Mouse (Mus musculus): ENCODE measurements around the gene Wnt3. TPM values are rescaled to one million over a fixed set of nuclear protein-coding genes. Genes with fewer than 3 reads are reported as not detected.

The Wnt3 gene
- polyA plus RNA-seq, 1 experiment from 2014 or later, result 0.23 TPM

GRCm38 (mm10) chr11:103764601-103765000, 9.3 kb upstream of the Wnt3 start:
- Histone ChIP-seq H3K4me1 (ENCODE audit: control insufficient read depth, insufficient read depth, low read length) (no peaks in the 10 kb centered on the region), H3K9ac (ENCODE audit: low read depth, low read length) (no peak overlapping the region), H3K9me3 (replicated peaks; ENCODE audit: control insufficient read depth, low read length) (no peaks in the 10 kb centered on the region), H3K27ac (ENCODE audit: low read depth, low read length) (no peak overlapping the region), H3K36me3 (ENCODE audit: control insufficient read depth, insufficient read depth, low read length) (no peaks in the 10 kb centered on the region), H3K27me3 (ENCODE audit: control insufficient read depth, insufficient read depth, low read length) (peaks cover 30% of the 10 kb centered on the region), H3K4me2 (no peak overlapping the region), H3K4me3 (ENCODE audit: low read depth, low read length) (no peak overlapping the region)
- no peak for ATAC-seq (replicated peaks; ENCODE audit: insufficient number of reproducible peaks, low FRiP score, low TSS enrichment)
- WGBS (ENCODE audit: insufficient replicate concordance), result 48% methylated on average over 6 of the region's 6 CpGs

DNA sequence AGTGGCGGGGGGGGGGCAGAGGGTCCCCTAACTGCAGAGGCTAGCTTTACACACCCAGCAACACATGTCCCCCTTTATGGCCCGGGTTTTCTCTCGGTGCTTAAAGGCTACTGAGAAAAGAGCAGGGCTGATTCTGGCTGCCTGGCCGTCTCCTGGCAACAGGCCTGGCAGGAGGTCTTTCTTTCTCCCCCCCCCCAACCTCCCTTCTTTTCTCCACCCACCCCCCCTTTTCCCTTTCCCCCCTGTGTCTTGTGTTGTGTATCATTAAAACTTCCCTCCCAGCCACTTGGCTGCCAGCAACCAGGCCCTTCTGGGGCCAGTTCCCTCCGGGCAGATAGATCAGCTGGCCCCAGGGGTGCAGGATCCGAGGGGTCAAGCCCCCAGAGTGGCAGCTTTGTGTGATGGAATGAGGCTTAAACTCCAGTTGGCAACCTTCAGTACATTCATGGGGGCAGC, 8.4 kb upstream of the Wnt3 start:
- no peak for ATAC-seq (replicated peaks; ENCODE audit: insufficient number of reproducible peaks, low FRiP score, low TSS enrichment)
- no peak overlapping the region for H3K9ac ChIP-seq (ENCODE audit: low read depth, low read length)
- WGBS (ENCODE audit: insufficient replicate concordance), result 11% methylated on average over 5 of the region's 6 CpGs
- no peaks in the 10 kb centered on the region for H3K9me3 ChIP-seq (replicated peaks; ENCODE audit: control insufficient read depth, low read length)
- no peak overlapping the region for H3K27ac ChIP-seq (ENCODE audit: low read depth, low read length)
- H3K4me2 ChIP-seq, result no peak overlapping the region
- H3K27me3 ChIP-seq (ENCODE audit: control insufficient read depth, insufficient read depth, low read length), result peaks cover 36% of the 10 kb centered on the region
- H3K4me3 ChIP-seq (ENCODE audit: low read depth, low read length), result no peak overlapping the region
- H3K4me1 ChIP-seq (ENCODE audit: control insufficient read depth, insufficient read depth, low read length), result no peaks in the 10 kb centered on the region
- H3K36me3 ChIP-seq (ENCODE audit: control insufficient read depth, insufficient read depth, low read length), result no peaks in the 10 kb centered on the region

DNA sequence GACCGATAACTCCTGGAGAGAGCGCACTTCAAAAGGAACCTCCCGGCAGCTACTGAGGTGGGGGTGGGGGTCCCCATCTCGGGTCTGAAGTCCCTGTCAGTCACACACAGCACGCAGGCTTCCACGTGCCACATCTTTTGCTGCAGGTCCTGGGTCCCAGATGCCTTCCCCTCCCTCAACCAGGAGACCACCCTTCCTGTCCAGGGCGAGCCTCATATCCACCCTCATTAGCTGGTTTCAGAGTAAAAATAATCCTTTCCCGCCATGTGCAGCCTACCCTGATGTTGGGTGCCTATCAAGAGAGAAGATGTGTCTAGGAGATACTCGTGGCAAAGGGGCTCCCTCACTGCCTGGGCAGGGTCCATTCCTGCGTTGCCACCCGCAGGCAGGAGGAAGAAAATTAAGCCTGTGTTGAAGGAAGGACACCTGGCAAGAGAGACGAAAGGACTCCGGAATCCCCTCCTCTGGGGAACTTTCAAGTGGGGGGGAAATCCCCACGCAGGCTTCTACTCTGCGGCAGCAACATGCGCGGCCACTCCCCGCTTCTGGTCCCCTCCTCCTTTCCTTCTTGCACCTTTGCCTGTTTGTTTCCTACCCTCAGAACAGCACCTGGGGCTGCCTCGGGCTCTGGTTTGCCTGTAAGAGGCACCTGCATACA, 2.7 kb upstream of the Wnt3 start:
- WGBS (ENCODE audit: insufficient replicate concordance), result 1% methylated on average over 19 of the region's 19 CpGs
- Histone ChIP-seq H3K4me3 (ENCODE audit: low read depth, low read length) (no peak overlapping the region), H3K4me2 (no peak overlapping the region; the same call in 1 of the 2 replicates), H3K4me1 (ENCODE audit: control insufficient read depth, insufficient read depth, low read length) (peaks cover 9% of the 10 kb centered on the region), H3K27ac (ENCODE audit: low read depth, low read length) (no peak overlapping the region), H3K9ac (ENCODE audit: low read depth, low read length) (no peak overlapping the region), H3K27me3 (ENCODE audit: control insufficient read depth, insufficient read depth, low read length) (peaks cover 79% of the 10 kb centered on the region), H3K9me3 (replicated peaks; ENCODE audit: control insufficient read depth, low read length) (no peaks in the 10 kb centered on the region), H3K36me3 (ENCODE audit: control insufficient read depth, insufficient read depth, low read length) (no peaks in the 10 kb centered on the region)
- ATAC-seq (replicated peaks; ENCODE audit: insufficient number of reproducible peaks, low FRiP score, low TSS enrichment), result no peak

DNA sequence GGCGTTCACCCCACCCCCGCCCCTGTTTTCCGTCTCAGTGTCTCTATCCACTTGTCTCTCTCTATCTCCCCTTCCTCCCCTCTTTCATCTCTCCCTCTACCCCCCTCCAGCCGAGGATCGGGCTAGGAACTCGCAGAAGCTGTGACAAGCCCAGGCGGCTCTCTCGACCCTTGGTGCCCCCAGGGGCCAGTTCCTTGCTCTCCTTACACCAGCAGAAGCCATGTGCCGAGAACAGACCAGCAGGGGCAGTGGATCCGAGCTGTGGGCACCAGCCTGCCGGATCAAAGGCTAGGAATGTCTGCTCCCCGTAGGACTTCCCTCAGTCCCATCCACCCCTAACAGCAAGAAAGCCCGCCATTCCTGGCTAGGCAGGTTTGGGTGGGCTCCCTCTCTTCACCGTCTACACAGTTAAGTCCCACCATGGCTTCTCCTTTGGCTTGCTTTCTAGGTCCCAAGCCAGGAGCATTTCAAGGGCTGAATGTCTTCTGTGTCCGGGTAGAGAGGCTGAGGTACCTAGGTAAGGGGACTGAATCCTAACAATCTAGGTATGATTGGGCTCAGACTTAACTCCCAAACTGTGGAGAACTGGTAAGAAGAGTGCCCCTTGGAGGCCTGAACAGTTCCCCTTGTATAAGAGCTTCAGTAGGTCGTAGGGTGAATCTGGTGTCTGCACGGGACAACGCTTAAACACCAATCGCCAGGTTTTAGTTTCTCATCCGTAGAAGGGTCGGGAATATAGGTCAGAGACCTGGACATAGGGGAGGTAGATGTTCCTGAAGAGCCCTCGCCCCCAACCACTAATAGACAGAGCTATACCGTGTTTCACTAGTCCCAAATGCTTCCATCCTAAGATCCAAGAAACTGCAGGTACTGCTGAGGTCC, 1.2 kb upstream of the Wnt3 start:
- WGBS (ENCODE audit: insufficient replicate concordance), result 2% methylated on average over 23 of the region's 23 CpGs
- peaks cover 9% of the 10 kb centered on the region for H3K4me1 ChIP-seq (ENCODE audit: control insufficient read depth, insufficient read depth, low read length)
- ATAC-seq (replicated peaks; ENCODE audit: insufficient number of reproducible peaks, low FRiP score, low TSS enrichment), result no peak
- peak overlapping the region; percentile 63 for H3K4me2 ChIP-seq
- H3K9ac ChIP-seq (ENCODE audit: low read depth, low read length), result no peak overlapping the region
- H3K9me3 ChIP-seq (replicated peaks; ENCODE audit: control insufficient read depth, low read length), result no peaks in the 10 kb centered on the region
- peak overlapping the region; percentile 33 for H3K4me3 ChIP-seq (ENCODE audit: low read depth, low read length)
- H3K27ac ChIP-seq (ENCODE audit: low read depth, low read length), result no peak overlapping the region
- no peaks in the 10 kb centered on the region for H3K36me3 ChIP-seq (ENCODE audit: control insufficient read depth, insufficient read depth, low read length)
- H3K27me3 ChIP-seq (ENCODE audit: control insufficient read depth, insufficient read depth, low read length), result peaks cover 90% of the 10 kb centered on the region

DNA sequence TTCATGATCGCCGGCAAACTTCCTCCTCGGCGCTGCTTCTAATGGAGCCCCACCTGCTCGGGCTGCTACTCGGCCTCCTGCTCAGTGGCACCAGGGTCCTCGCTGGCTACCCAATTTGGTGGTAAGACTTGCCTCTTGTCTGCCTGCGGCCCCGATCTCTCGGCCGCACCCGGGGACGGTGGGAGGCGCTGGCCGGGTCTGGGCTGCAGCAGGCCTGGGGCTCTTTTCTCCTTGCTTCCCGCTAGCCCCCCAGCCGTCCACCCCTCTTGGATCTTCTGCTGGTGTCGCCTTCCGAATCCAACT, 229 bp downstream of the Wnt3 start:
- Histone ChIP-seq H3K4me1 (ENCODE audit: control insufficient read depth, insufficient read depth, low read length) (peaks cover 9% of the 10 kb centered on the region), H3K27me3 (ENCODE audit: control insufficient read depth, insufficient read depth, low read length) (peaks cover 92% of the 10 kb centered on the region), H3K4me3 (ENCODE audit: low read depth, low read length) (peak overlapping the region; percentile 33), H3K4me2 (peak overlapping the region; percentile 63), H3K9ac (ENCODE audit: low read depth, low read length) (no peak overlapping the region), H3K27ac (ENCODE audit: low read depth, low read length) (no peak overlapping the region), H3K9me3 (replicated peaks; ENCODE audit: control insufficient read depth, low read length) (no peaks in the 10 kb centered on the region), H3K36me3 (ENCODE audit: control insufficient read depth, insufficient read depth, low read length) (no peaks in the 10 kb centered on the region)
- no peak for ATAC-seq (replicated peaks; ENCODE audit: insufficient number of reproducible peaks, low FRiP score, low TSS enrichment)
- under 1% methylated on average over 18 of the region's 19 CpGs for WGBS (ENCODE audit: insufficient replicate concordance)

- ATAC-seq (replicated peaks; ENCODE audit: insufficient number of reproducible peaks, low FRiP score, low TSS enrichment), result no peak
- H3K27me3 ChIP-seq (ENCODE audit: control insufficient read depth, insufficient read depth, low read length), result peaks cover 42% of the 10 kb centered on the region
Measured at GRCm38 (mm10) chr11:103780152-103780551, 6.2 kb downstream of the Wnt3 start.

GRCm38 (mm10) chr11:103789951-103790350, 16.0 kb downstream of the Wnt3 start:
- ATAC-seq (replicated peaks; ENCODE audit: insufficient number of reproducible peaks, low FRiP score, low TSS enrichment), result no peak
- no peaks in the 10 kb centered on the region for H3K4me1 ChIP-seq (ENCODE audit: control insufficient read depth, insufficient read depth, low read length)
- no peaks in the 10 kb centered on the region for H3K9me3 ChIP-seq (replicated peaks; ENCODE audit: control insufficient read depth, low read length)
- no peaks in the 10 kb centered on the region for H3K36me3 ChIP-seq (ENCODE audit: control insufficient read depth, insufficient read depth, low read length)
- H3K27ac ChIP-seq (ENCODE audit: low read depth, low read length), result no peak overlapping the region
- H3K27me3 ChIP-seq (ENCODE audit: control insufficient read depth, insufficient read depth, low read length), result peaks cover 22% of the 10 kb centered on the region
- no peak overlapping the region for H3K4me3 ChIP-seq (ENCODE audit: low read depth, low read length)
- no peak overlapping the region for H3K9ac ChIP-seq (ENCODE audit: low read depth, low read length)
- H3K4me2 ChIP-seq, result no peak overlapping the region
- WGBS (ENCODE audit: insufficient replicate concordance), result 73% methylated on average over 5 of the region's 5 CpGs

More at GRCm38 (mm10) chr11:103780152-103780551, 6.2 kb downstream of the Wnt3 start:
- Histone ChIP-seq H3K4me3 (ENCODE audit: low read depth, low read length) (no peak overlapping the region), H3K36me3 (ENCODE audit: control insufficient read depth, insufficient read depth, low read length) (no peaks in the 10 kb centered on the region), H3K9ac (ENCODE audit: low read depth, low read length) (no peak overlapping the region), H3K27ac (ENCODE audit: low read depth, low read length) (no peak overlapping the region), H3K4me1 (ENCODE audit: control insufficient read depth, insufficient read depth, low read length) (no peaks in the 10 kb centered on the region), H3K9me3 (replicated peaks; ENCODE audit: control insufficient read depth, low read length) (no peaks in the 10 kb centered on the region), H3K4me2 (no peak overlapping the region)
- WGBS (ENCODE audit: insufficient replicate concordance), result 61% methylated on average over 9 of the region's 9 CpGs

GRCm38 (mm10) chr11:103801128-103801527, 27.2 kb downstream of the Wnt3 start:
- peaks cover 12% of the 10 kb centered on the region for H3K27me3 ChIP-seq (ENCODE audit: control insufficient read depth, insufficient read depth, low read length)

More at GRCm38 (mm10) chr11:103801128-103801527, 27.2 kb downstream of the Wnt3 start:
- H3K9me3 ChIP-seq (replicated peaks; ENCODE audit: control insufficient read depth, low read length), result no peaks in the 10 kb centered on the region; the same call in 1 of the 2 replicates
- H3K27ac ChIP-seq (ENCODE audit: low read depth, low read length), result no peak overlapping the region
- H3K36me3 ChIP-seq (ENCODE audit: control insufficient read depth, insufficient read depth, low read length), result no peaks in the 10 kb centered on the region
- no peaks in the 10 kb centered on the region for H3K4me1 ChIP-seq (ENCODE audit: control insufficient read depth, insufficient read depth, low read length)
- H3K4me3 ChIP-seq (ENCODE audit: low read depth, low read length), result no peak overlapping the region
- 33% methylated on average over 9 of the region's 9 CpGs for WGBS (ENCODE audit: insufficient replicate concordance)
- no peak overlapping the region for H3K9ac ChIP-seq (ENCODE audit: low read depth, low read length)
- ATAC-seq (replicated peaks; ENCODE audit: insufficient number of reproducible peaks, low FRiP score, low TSS enrichment), result no peak
- no peak overlapping the region for H3K4me2 ChIP-seq

Data from heart, embryonic 11.5 days (tissue).